Mouse (Mus musculus): ENCODE measurements around the gene Ccdc169.

Ccdc169 gene

DNA sequence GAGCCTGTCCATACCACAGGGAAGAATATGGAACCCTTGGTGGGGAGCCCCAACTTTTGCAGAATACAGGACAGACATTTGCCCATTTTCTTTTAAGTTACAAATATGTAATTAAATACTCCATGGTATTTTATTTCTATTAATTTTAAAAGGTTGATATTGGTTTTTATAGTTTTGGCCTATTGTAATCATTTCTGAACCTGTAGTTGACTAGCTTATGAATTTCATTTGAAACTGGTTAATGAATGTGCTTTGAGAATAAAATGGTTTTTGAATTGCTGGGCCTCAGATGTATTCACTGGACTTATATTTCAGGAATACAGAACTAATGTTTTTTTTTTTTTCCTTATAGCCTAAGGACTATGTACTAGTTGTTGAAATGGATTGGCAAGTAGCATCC, at the start of gene Ccdc169:
Ccdc169 (plus strand) TSS at position 301 of the 400 bp plus-strand sequence.
- DNase-seq (ENCODE audit: low read depth), result no peak

DNA sequence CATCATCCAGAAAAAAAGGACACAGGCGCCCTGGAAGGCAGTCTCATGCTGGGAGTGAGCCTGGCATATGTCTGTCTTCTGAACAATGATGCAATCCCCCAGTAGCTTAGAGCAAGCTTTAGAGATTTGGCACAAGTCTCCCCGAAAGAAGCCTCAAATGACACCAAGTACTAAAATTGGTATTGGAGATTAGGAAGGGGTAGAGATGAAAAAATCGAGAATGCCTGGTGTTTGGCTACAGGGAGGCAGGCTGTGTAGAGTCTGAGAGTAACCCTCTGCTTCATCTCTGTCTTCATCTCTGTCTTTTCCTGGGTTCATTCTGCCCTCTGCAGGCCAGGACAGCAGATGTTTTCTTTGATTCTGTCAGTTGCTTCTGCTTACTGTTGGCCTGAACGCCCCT, 49.8 kb upstream of the Ccdc169 start:
- DNase-seq (ENCODE audit: low read depth), result no peak

DNA sequence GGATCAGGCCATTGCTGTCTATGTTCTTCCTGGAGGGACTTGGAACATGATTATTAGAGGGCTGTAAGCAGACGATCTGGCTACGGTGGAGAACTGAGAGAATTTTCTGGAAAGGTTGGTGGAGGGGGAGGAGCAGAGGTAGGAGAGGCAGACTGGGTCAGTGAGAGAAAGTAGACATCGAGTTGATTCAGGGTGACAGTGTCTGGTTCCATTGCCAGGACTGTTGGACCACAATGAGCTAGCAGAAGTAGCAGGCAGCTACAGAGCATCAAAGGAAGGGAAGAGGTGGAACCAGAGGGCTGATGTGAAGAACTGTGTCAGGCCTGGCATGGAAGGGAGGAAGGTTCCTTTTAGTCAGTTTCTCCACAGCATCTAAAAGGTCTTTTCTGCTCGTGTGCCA, 48.8 kb upstream of the Ccdc169 start:
- DNase-seq (ENCODE audit: low read depth), result no peak

- DNase-seq (ENCODE audit: low read depth), result no peak
Observed at GRCm38 (mm10) chr3:55088843-55089242, 48.3 kb upstream of the Ccdc169 start.

- DNase-seq (ENCODE audit: low read depth), result no peak
Observed at GRCm38 (mm10) chr3:55089291-55089690, 47.8 kb upstream of the Ccdc169 start.

- DNase-seq (ENCODE audit: low read depth), result no peak
Observed at GRCm38 (mm10) chr3:55093161-55093560, 44.0 kb upstream of the Ccdc169 start.

- DNase-seq (ENCODE audit: low read depth), result no peak
Observed at GRCm38 (mm10) chr3:55095968-55096654, 41.0 kb upstream of the Ccdc169 start.

- no peak for DNase-seq (ENCODE audit: low read depth)
Observed at GRCm38 (mm10) chr3:55096655-55097005, 40.5 kb upstream of the Ccdc169 start.

DNA sequence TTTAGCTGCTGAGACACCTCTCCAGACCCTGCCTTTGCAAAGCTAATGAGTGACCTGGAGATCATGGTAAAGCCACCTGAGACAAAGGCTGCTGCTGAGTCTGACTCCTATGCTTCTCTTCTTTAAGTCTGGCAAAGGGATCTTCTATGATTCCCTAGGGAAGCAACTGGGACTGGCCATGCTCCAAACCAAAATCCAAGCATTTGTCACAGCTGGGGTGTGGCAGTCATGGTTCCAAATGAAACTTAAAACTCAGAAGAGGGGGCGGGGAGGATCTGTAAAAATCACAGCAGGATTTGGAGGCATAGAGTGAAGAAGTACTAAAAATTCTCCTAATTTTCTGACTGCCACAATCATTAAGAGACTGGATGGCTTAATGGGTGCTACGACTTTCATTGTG, 40.0 kb upstream of the Ccdc169 start:
- DNase-seq (ENCODE audit: low read depth), result no peak

GRCm38 (mm10) chr3:55098014-55098413, 39.1 kb upstream of the Ccdc169 start:
- no peak for DNase-seq (ENCODE audit: low read depth)

GRCm38 (mm10) chr3:55098990-55099389, 38.1 kb upstream of the Ccdc169 start:
- DNase-seq (ENCODE audit: low read depth), result no peak

GRCm38 (mm10) chr3:55101092-55101491, 36.0 kb upstream of the Ccdc169 start:
- no peak for DNase-seq (ENCODE audit: low read depth)

- DNase-seq (ENCODE audit: low read depth), result no peak
Observed at GRCm38 (mm10) chr3:55105372-55106023, 31.6 kb upstream of the Ccdc169 start.

DNA sequence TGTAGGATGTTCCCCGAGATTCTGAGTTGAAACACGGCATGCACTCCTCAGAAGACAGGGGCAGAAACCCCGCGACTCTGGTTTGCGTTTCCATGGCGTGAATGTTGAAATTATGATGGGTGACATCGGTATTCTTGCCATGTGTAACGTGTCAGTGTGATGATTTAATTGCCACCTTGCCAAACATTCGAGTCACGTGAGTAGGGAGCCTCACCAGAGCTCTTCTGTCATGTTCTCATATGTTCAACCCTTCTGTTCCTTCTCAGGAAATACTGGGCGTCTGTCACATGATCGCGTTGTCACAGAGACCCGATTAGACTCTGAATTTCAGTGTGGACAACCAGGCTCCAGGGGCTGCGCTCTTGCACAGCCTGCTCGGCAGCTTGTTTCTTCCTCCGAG, 31.1 kb upstream of the Ccdc169 start:
- no peak for DNase-seq (ENCODE audit: low read depth)

DNA sequence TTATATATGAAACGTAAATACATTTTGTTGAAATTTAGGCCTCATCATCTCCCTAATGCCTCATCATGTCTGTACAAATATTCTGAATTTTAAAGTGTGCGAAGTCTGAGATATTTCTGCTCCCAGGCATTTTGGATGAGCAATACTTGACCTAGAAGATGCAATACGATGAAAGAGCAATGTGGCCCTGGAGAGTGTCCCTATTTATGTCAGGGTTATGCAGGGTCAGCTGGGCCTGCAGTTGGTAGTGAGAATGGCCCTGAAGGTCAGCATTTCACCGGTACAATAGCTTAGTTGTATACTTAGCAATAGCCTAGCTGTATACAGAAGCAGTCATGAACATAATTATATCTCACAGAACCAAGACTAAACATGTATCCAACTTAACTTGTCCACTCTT, 28.0 kb upstream of the Ccdc169 start:
- no peak for DNase-seq (ENCODE audit: low read depth)

DNA sequence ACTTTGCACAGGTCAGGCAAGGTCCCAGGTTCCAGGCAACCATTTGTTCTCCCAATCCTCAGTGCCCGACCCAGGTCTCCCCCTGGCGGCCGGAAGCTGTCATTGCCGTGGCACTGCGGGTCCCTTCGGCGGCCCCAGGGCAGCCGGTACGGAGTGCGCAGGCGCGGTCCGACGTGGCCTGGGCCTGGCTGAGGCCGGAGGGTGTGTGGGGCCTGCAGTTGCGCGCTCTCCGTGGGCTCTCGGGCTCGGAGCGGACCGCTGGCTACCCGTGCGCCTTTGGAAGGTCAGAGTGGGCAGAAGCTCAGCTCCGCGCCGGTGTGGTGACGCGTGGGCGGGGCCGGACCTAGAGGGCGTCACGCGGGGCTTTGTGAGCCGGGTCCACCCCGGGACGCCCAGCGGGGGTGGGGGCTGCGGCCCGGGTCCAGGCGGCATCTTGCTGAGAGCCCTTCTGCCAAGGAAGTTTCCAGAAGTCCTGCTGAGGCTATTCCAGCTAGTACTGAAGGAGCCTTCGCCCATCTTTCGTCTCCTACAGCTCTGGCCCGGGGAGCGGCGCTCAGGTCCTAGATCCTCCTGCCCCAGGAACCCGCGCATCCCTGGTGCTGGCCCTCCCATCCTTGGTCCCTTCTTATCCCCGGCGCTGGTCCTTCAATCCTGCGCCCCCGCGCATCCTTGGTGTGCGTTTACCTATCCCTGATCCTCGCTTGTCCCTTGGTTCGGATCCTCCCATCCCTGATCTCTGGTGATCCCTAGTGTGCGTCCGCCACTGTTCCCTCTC, 25.0 kb upstream of the Ccdc169 start, which contains the start of gene Spg20:
Spg20 (plus strand) TSS at position 174 of the 775 bp plus-strand sequence.
- peak; percentile 92 for DNase-seq (ENCODE audit: low read depth)

- DNase-seq (ENCODE audit: low read depth), result peak; percentile 34
Observed at GRCm38 (mm10) chr3:55112710-55113415, 24.3 kb upstream of the Ccdc169 start.

DNA sequence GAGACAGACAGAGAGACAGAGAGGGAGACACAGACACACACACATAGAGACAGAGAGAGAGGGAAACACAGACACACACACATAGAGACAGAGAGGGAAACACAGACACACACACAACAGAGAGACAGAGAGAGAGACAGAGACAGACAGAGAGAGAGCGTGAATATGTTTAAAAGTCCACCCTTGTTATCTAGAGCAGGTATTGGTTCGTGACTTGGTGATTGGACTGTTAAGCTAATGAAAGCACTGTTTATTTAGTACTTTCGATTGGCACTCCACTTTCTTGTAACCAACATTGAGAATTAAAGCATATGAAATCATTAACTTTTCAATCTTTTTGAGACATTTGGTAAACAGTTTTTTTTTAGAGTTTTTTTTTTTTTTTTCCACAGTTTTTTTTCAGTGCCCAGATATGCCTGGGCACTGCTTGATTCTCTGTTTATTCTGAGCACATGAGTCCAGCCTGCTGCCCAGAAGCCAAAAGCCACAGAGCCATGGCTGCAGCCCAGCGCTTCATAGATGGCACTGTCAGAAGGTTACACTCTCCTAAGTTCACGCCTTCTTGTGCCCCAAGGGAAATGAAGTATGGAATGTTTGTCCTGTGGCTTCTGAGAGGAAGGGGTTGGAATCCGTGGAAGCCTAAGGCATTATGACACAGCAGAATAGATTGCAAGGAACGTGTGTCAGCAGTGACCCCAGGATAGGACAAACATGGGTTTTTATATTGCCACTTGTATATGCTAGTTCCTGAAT, 22.6 kb upstream of the Ccdc169 start:
- no peak for DNase-seq (ENCODE audit: low read depth)

DNA sequence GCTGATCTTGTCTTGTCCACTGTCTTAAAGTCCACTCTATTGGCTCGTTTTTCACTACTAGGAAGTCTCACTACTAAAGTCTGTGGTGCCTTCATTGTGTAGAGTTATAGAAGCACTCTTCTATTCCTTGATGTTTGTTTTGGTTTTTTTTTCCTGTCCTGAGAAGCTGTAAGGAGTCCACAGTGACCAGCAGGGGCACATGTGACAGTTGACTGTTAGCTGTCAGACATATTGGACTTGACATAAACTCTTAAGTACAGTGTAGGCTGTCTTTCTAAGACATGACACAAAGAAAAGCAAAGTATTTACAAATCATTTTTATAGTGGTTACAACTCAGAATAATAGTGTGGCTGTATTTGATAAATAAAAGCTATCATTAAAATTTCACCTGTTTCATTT, 22.1 kb upstream of the Ccdc169 start:
- DNase-seq (ENCODE audit: low read depth), result no peak

DNA sequence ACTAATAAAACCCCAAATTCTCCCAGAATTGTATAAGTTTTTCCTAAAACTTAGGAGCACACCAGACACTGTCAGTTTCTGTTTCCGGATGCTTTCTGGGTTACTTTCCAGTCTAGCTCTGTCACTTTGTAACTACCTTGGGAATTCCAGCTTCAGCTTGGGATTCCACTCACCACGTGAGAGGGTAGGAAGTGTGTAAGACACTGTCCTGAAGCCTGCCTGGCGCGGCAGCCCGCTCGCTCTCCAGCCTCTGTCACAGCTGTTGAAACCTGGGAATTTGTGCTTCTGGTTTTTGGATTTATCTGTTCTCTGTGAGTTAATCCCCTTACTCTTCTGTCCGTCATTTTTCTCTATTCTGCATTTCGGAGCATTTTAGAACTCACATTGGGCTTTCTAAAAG, 21.1 kb upstream of the Ccdc169 start:
- DNase-seq (ENCODE audit: low read depth), result no peak

GRCm38 (mm10) chr3:55119275-55119898, 17.8 kb upstream of the Ccdc169 start:
- DNase-seq (ENCODE audit: low read depth), result no peak

All from naive thymus-derived CD4-positive, alpha-beta T cell, adult 2 months (primary cell).